In genomic region chr10:21724999-21725398, GRCm38 (mm10) we compare ENCODE assay signal across 16 mouse cellular contexts.
"Had no signal": no experiment of that assay in that cellular context is flagged by ENCODE, and none has a peak within 500 bp of the region (broad histone marks: within the 10 kb centered on the region; RNA-seq: fewer than 3 reads in every experiment).

No protein-coding gene starts in this region.

- H3K36me3 ChIP-seq: lung, embryonic 15.5 days; midbrain, embryonic 13.5 days; midbrain, embryonic 15.5 days; neural tube, embryonic 12.5 days; stomach, embryonic 15.5 days had no signal

- H3K4me3 ChIP-seq: lung, embryonic 15.5 days; megakaryocyte, embryonic 14.5 days; midbrain, embryonic 13.5 days; midbrain, embryonic 15.5 days; neural tube, embryonic 12.5 days; stomach, embryonic 15.5 days had no signal

- ATAC-seq: lung, postnatal 0 days; midbrain, embryonic 13.5 days; midbrain, embryonic 15.5 days had no signal

- H3K4me2 ChIP-seq: lung, embryonic 15.5 days; midbrain, embryonic 11.5 days; midbrain, embryonic 13.5 days; midbrain, embryonic 15.5 days; neural tube, embryonic 12.5 days; stomach, embryonic 15.5 days had no signal

- H3K4me1 ChIP-seq: lung, embryonic 15.5 days; megakaryocyte, embryonic 14.5 days; midbrain, embryonic 13.5 days; midbrain, embryonic 15.5 days; neural tube, embryonic 12.5 days; stomach, embryonic 15.5 days had no signal

- H3K27ac ChIP-seq: lung, embryonic 15.5 days; macrophage; midbrain, embryonic 13.5 days; midbrain, embryonic 15.5 days; neural tube, embryonic 12.5 days; stomach, embryonic 15.5 days; stomach, postnatal 0 days had no signal

- H3K9ac ChIP-seq: lung, embryonic 15.5 days; midbrain, embryonic 13.5 days; midbrain, embryonic 15.5 days; neural tube, embryonic 12.5 days; stomach, embryonic 15.5 days had no signal

- H3K9me3 ChIP-seq: lung, embryonic 15.5 days; midbrain, embryonic 13.5 days; midbrain, embryonic 15.5 days; neural tube, embryonic 12.5 days; stomach, embryonic 15.5 days had no signal

- DNase-seq: lung, adult 2 months; lung, postnatal 14 days; right cerebral cortex, postnatal 14 days; thymus, adult 2 months; thymus, postnatal 25 days; thymus, postnatal 4 days had no signal

- H3K27me3 ChIP-seq: lung, embryonic 15.5 days; midbrain, embryonic 13.5 days; midbrain, embryonic 15.5 days; neural tube, embryonic 12.5 days; stomach, embryonic 15.5 days had no signal
